Mouse (Mus musculus): ENCODE data around the gene Ptprm. TPM values are rescaled to one million over a fixed set of nuclear protein-coding genes. Genes with fewer than 3 reads are reported as not detected.

Gene Ptprm
- polyA plus RNA-seq, 1 experiment from 2014 or later, result 16.5 TPM

GRCm38 (mm10) chr17:67185942-67186341, 168.3 kb downstream of the Ptprm start:
- Histone ChIP-seq H3K4me1 (no peaks in the 10 kb centered on the region), H3K4me3 (no peak overlapping the region), H3K9ac (no peak overlapping the region), H3K4me2 (replicated peaks) (no peak overlapping the region), H3K27ac (no peak overlapping the region), H3K9me3 (replicated peaks) (no peaks in the 10 kb centered on the region), H3K36me3 (no peaks in the 10 kb centered on the region), H3K27me3 (no peaks in the 10 kb centered on the region)
- ATAC-seq (ENCODE audit: low FRiP score), result no peak
- WGBS, result 89% methylated on average over 6 of the region's 6 CpGs

DNA sequence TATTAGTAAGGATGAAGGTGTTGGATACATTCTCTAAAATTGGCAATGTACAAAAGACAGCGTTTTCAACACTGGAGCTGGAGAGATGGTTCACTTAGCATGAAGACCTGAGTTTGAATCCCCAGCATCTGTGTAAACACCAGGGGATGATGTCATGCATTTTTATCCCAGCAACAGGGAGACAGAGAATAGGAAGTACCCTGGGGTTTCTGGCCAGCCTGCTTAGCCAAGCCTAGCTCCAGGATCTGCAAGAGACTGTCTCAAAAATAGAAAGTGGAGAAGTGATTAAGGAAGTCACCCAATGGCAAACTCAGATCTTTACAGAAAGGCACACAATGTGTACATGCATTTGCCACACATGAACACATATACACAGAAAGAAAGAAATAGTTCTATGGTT, 174.8 kb downstream of the Ptprm start:
- no peaks in the 10 kb centered on the region for H3K9me3 ChIP-seq (replicated peaks)
- no peak for ATAC-seq (ENCODE audit: low FRiP score)
- no peak overlapping the region for H3K9ac ChIP-seq
- H3K27me3 ChIP-seq, result no peaks in the 10 kb centered on the region
- H3K36me3 ChIP-seq, result no peaks in the 10 kb centered on the region
- H3K4me1 ChIP-seq, result no peaks in the 10 kb centered on the region
- H3K4me2 ChIP-seq (replicated peaks), result no peak overlapping the region
- H3K27ac ChIP-seq, result no peak overlapping the region
- no peak overlapping the region for H3K4me3 ChIP-seq
- 74% methylated on average over 1 of the region's 1 CpGs for WGBS

DNA sequence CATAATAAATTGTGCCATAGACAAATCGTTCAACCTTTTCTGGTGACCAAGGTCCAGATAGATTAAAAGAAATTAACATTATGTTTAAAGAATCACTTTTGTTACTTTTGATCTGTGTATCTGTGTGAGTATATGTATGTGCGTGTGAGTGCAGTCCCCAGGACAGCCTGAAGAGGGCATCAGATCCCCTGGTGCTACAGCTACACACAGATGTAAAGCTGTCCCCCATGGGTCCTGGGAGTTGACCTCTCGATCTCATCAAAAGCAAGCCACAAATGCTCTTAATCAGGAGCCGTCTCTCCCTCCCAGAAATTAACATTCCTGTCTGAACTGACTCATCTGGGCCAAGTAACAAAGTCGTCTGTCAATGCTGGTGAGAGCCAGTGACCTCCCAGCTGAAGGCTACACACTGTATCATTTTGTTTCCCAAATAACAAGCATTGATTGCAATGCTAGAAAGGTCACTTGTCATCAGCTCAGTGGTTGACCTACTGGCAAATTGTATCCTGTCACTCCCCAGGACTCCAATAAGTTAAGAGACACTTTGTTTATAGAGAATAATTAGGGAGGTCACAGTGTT, 175.5 kb downstream of the Ptprm start:
- no peak for ATAC-seq (ENCODE audit: low FRiP score)
- no peaks in the 10 kb centered on the region for H3K36me3 ChIP-seq

GRCm38 (mm10) chr17:67175836-67176235, 178.4 kb downstream of the Ptprm start:
- H3K9me3 ChIP-seq (replicated peaks), result no peaks in the 10 kb centered on the region
- 0 out of 2 replicates have a peak, but pooled peaks have one; percentile 13 for ATAC-seq (ENCODE audit: low FRiP score)
- H3K9ac ChIP-seq, result no peak overlapping the region
- no peak overlapping the region for H3K4me2 ChIP-seq (replicated peaks)
- H3K4me1 ChIP-seq, result no peaks in the 10 kb centered on the region
- H3K36me3 ChIP-seq, result no peaks in the 10 kb centered on the region
- H3K27ac ChIP-seq, result no peak overlapping the region
- WGBS, result 51% methylated on average over 2 of the region's 2 CpGs
- H3K4me3 ChIP-seq, result no peak overlapping the region
- no peaks in the 10 kb centered on the region for H3K27me3 ChIP-seq

More for the DNA sequence above, 175.5 kb downstream of the Ptprm start:
- Histone ChIP-seq H3K4me1 (no peaks in the 10 kb centered on the region), H3K9ac (no peak overlapping the region), H3K4me2 (replicated peaks) (no peak overlapping the region), H3K9me3 (replicated peaks) (no peaks in the 10 kb centered on the region), H3K27ac (no peak overlapping the region), H3K27me3 (no peaks in the 10 kb centered on the region), H3K4me3 (no peak overlapping the region)
- 78% methylated on average over 5 of the region's 5 CpGs for WGBS

DNA sequence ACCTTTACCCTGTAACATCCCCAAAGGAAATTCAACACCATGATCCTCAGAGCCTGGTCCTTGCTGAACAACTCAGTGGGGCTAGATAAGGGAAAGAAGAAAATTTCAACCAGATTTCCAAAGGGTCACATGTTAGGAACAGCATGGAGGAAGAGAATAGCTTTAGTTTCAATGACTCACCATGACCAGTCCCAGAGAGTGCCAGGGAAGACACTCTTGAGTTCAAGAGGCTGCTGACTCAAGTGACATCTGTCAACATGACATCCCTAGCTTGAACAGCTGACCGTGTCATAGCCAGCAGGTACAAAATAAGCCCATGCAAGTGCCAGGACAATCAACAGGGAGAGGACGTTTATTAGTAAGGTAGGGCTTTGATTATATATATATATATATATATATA, 182.9 kb downstream of the Ptprm start:
- no peak overlapping the region for H3K27ac ChIP-seq
- H3K9me3 ChIP-seq (replicated peaks), result no peaks in the 10 kb centered on the region
- H3K4me1 ChIP-seq, result no peaks in the 10 kb centered on the region
- H3K4me2 ChIP-seq (replicated peaks), result no peak overlapping the region
- ATAC-seq (ENCODE audit: low FRiP score), result no peak
- WGBS, result 92% methylated on average over 2 of the region's 2 CpGs
- H3K4me3 ChIP-seq, result no peak overlapping the region
- no peaks in the 10 kb centered on the region for H3K36me3 ChIP-seq
- no peak overlapping the region for H3K9ac ChIP-seq
- H3K27me3 ChIP-seq, result no peaks in the 10 kb centered on the region

- Histone ChIP-seq H3K4me1 (no peaks in the 10 kb centered on the region), H3K27ac (no peak overlapping the region)
- 80% methylated on average over 7 of the region's 7 CpGs for WGBS
These were observed 183.6 kb downstream of the Ptprm start for GRCm38 (mm10) chr17:67170696-67171095.

DNA sequence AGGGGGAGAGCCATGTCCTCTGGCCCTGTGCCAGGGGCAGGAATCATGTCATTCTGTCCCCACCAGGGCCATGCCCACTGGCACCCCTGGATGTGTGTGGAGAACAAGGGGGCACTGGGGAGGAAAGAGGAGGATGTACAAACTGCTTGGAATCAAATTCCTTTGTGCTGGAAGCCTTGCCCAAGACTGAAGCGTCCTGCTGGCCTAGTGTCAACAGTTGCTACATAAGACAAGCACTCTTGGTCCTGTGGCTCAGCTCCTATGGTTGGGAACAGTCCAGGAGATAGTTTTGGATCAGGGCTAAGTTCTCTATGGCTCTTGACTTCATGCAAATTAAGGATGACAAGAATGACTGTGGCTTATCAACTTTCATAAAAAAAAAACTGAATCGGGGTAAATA, 188.4 kb downstream of the Ptprm start:
- no peak overlapping the region for H3K4me3 ChIP-seq
- no peaks in the 10 kb centered on the region for H3K36me3 ChIP-seq
- H3K9ac ChIP-seq, result no peak overlapping the region
- no peaks in the 10 kb centered on the region for H3K9me3 ChIP-seq (replicated peaks)
- no peaks in the 10 kb centered on the region for H3K27me3 ChIP-seq
- 86% methylated on average over 2 of the region's 2 CpGs for WGBS
- no peak overlapping the region for H3K27ac ChIP-seq
- no peak for ATAC-seq (ENCODE audit: low FRiP score)
- no peaks in the 10 kb centered on the region for H3K4me1 ChIP-seq
- no peak overlapping the region for H3K4me2 ChIP-seq (replicated peaks)

More at GRCm38 (mm10) chr17:67170696-67171095, 183.6 kb downstream of the Ptprm start:
- H3K36me3 ChIP-seq, result no peaks in the 10 kb centered on the region
- H3K27me3 ChIP-seq, result no peaks in the 10 kb centered on the region
- H3K4me2 ChIP-seq (replicated peaks), result no peak overlapping the region
- H3K9ac ChIP-seq, result no peak overlapping the region
- H3K4me3 ChIP-seq, result no peak overlapping the region
- H3K9me3 ChIP-seq (replicated peaks), result no peaks in the 10 kb centered on the region
- no peak for ATAC-seq (ENCODE audit: low FRiP score)

- no peak overlapping the region for H3K4me2 ChIP-seq (replicated peaks)
- no peak overlapping the region for H3K27ac ChIP-seq
- no peaks in the 10 kb centered on the region for H3K36me3 ChIP-seq
- H3K4me3 ChIP-seq, result no peak overlapping the region
- no peaks in the 10 kb centered on the region for H3K27me3 ChIP-seq
- no peak overlapping the region for H3K9ac ChIP-seq
- ATAC-seq (ENCODE audit: low FRiP score), result no peak
- 83% methylated on average over 8 of the region's 8 CpGs for WGBS
- no peaks in the 10 kb centered on the region for H3K9me3 ChIP-seq (replicated peaks)
- H3K4me1 ChIP-seq, result 0 out of 2 replicates have a peak, but pooled peaks cover 4% of the 10 kb centered on the region
These were observed 194.6 kb downstream of the Ptprm start for GRCm38 (mm10) chr17:67159611-67160010.

DNA sequence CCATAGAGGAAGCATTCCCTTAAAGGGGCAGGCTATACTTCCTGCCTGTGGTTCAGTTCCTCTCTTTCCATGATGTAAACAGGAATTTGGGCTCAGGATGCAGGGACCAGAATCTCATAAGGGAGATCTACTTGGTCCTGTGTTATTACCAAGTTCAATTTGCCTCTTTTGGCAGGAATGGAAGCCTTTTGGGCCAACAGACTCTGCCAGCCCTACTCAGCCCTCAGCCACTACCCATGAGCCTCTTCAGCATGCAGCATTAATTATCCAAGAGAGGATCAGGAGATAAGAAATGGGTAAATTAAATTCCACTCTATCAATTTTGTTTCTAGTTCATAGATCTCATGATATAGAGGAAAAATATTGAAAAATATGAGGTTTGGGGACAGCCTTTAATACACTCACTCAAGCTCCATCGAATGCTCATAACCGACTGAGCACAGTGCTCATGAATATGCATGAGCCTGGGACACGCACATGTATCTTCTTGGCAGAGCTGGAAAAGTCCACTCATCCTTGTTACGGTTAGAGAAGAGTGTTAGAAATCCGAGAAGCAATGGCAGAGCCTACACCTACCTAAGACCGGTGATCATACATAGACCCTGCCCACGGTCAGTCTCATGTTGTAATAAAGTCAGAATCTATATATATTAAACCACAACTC, 197.0 kb downstream of the Ptprm start:
- peak; percentile 64; the same call in 1 of the 2 replicates for ATAC-seq (ENCODE audit: low FRiP score)
- 66% methylated on average over 7 of the region's 7 CpGs for whole genome bisulfite sequencing

GRCm38 (mm10) chr17:67152218-67152617, 202.0 kb downstream of the Ptprm start:
- H3K9ac ChIP-seq, result no peak overlapping the region
- no peak overlapping the region for H3K4me3 ChIP-seq
- no peaks in the 10 kb centered on the region for H3K36me3 ChIP-seq
- no peaks in the 10 kb centered on the region for H3K9me3 ChIP-seq (replicated peaks)
- no peak overlapping the region for H3K4me2 ChIP-seq (replicated peaks)
- 83% methylated on average over 3 of the region's 3 CpGs for WGBS
- H3K27ac ChIP-seq, result no peak overlapping the region
- no peaks in the 10 kb centered on the region for H3K27me3 ChIP-seq
- no peak for ATAC-seq (ENCODE audit: low FRiP score)
- H3K4me1 ChIP-seq, result 0 out of 2 replicates have a peak, but pooled peaks cover 3% of the 10 kb centered on the region

More for the DNA sequence above, 197.0 kb downstream of the Ptprm start:
- Histone ChIP-seq H3K27me3 (no peaks in the 10 kb centered on the region), H3K4me1 (0 out of 2 replicates have a peak, but pooled peaks cover 4% of the 10 kb centered on the region), H3K27ac (no peak overlapping the region), H3K9me3 (replicated peaks) (no peaks in the 10 kb centered on the region), H3K9ac (no peak overlapping the region), H3K36me3 (no peaks in the 10 kb centered on the region), H3K4me3 (no peak overlapping the region), H3K4me2 (replicated peaks) (no peak overlapping the region)

- WGBS, result 79% methylated on average over 1 of the region's 2 CpGs
- ATAC-seq (ENCODE audit: low FRiP score), result 0 out of 2 replicates have a peak, but pooled peaks have one; percentile 6
- Histone ChIP-seq H3K9ac (no peak overlapping the region), H3K27me3 (no peaks in the 10 kb centered on the region), H3K9me3 (replicated peaks) (no peaks in the 10 kb centered on the region), H3K4me1 (no peaks in the 10 kb centered on the region), H3K36me3 (no peaks in the 10 kb centered on the region), H3K4me3 (no peak overlapping the region), H3K4me2 (replicated peaks) (no peak overlapping the region), H3K27ac (no peak overlapping the region)
These were observed 203.8 kb downstream of the Ptprm start for GRCm38 (mm10) chr17:67150441-67150840.

GRCm38 (mm10) chr17:67142183-67142756, 212.0 kb downstream of the Ptprm start:
- ATAC-seq (ENCODE audit: low FRiP score), result no peak; the same call in 1 of the 2 replicates
- Histone ChIP-seq H3K27me3 (no peaks in the 10 kb centered on the region), H3K4me2 (replicated peaks) (no peak overlapping the region), H3K27ac (no peak overlapping the region), H3K9me3 (replicated peaks) (no peaks in the 10 kb centered on the region), H3K4me3 (no peak overlapping the region), H3K9ac (no peak overlapping the region), H3K4me1 (no peaks in the 10 kb centered on the region; the same call in 1 of the 2 replicates), H3K36me3 (no peaks in the 10 kb centered on the region)
- 78% methylated on average over 4 of the region's 4 CpGs for whole genome bisulfite sequencing

Data from hindbrain, embryonic 12.5 days (tissue).